Mouse (Mus musculus): ENCODE measurements around the gene Gucd1. TPM values are rescaled to one million over a fixed set of nuclear protein-coding genes. Genes with fewer than 3 reads are reported as not detected.
"Not testable (repeated sequence)": the region's sequence is repeated elsewhere in the genome, so short reads cannot be mapped to it uniquely, and the experiment has no call there.

Gene Gucd1
- total and polyA plus RNA-seq, 2 experiments from 2014 or later, result 12.6 to 41.2 TPM

DNA sequence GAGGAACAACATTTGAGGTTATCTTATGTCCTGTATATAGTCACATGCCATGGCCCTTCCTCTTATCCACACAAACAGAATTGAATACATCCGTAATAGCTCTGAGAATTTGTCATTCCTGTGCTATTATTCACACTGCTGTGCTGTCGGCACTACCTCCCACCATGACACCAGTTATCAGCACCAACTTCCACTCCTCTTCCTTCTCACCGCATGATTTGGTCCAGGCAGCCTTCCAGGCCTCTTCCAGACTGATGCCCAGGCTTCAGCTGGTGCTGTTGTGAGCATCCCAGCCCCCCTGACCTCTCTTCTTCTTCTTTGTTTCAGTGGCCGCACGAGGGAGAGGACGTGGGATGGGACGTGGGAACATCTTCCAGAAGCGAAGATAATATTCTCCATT is 17.2 kb upstream of the Gucd1 start:
- Histone ChIP-seq H3K36me3 (ENCODE audit: insufficient read depth, low read length) (peaks cover 34% of the 10 kb centered on the region), H3K27ac (ENCODE audit: low read depth, low read length) (no peak overlapping the region), H3K4me1 (ENCODE audit: insufficient read depth, low read length) (no peaks in the 10 kb centered on the region), H3K4me3 (ENCODE audit: low read depth, low read length) (no peak overlapping the region), H3K9ac (replicated peaks; ENCODE audit: low read length, poor library complexity, severe bottlenecking) (no peak overlapping the region), H3K9me3 (ENCODE audit: low read length) (no peaks in the 10 kb centered on the region), H3K4me2 (ENCODE audit: low read depth, low read length, poor library complexity, severe bottlenecking) (no peak overlapping the region), H3K27me3 (ENCODE audit: insufficient read depth, low read length) (no peaks in the 10 kb centered on the region)
- 86% methylated on average over 8 of the region's 8 CpGs for WGBS
- DNase-seq (ENCODE audit: low spot score) (peak; percentile 47), ATAC-seq (ENCODE audit: low FRiP score) (no peak)
- TF ChIP-seq CTCF (IDR thresholded peaks at IDR 0.05), result no peak

DNA sequence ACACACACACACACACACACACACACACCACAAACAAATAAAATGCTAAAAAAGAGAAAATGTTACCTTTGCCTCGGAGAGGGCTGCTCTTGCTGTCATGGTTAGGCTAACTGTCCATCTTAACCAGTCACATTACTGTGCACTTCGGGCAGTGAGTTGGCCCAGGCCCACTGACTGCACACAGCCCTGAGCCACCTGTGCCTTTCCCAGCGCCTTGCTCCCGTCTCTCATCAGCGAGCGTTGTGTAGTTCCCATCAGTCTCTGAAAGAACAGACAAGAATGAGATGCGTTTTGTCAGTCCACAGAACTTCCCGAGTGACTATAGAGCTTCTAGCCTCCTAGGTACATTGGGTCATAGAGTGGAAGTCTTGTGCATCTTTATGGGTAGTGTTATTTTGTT is 16.4 kb upstream of the Gucd1 start:
- DNase-seq (ENCODE audit: low spot score), result no peak
- Histone ChIP-seq H3K4me2 (ENCODE audit: low read depth, low read length, poor library complexity, severe bottlenecking) (no peak overlapping the region), H3K9ac (replicated peaks; ENCODE audit: low read length, poor library complexity, severe bottlenecking) (no peak overlapping the region), H3K27me3 (ENCODE audit: insufficient read depth, low read length) (no peaks in the 10 kb centered on the region), H3K9me3 (ENCODE audit: low read length) (no peaks in the 10 kb centered on the region), H3K36me3 (ENCODE audit: insufficient read depth, low read length) (peaks cover 34% of the 10 kb centered on the region), H3K4me3 (ENCODE audit: low read depth, low read length) (no peak overlapping the region), H3K27ac (ENCODE audit: low read depth, low read length) (no peak overlapping the region), H3K4me1 (ENCODE audit: insufficient read depth, low read length) (no peaks in the 10 kb centered on the region)
- WGBS, result 93% methylated on average over 8 of the region's 8 CpGs
- ATAC-seq (ENCODE audit: low FRiP score), result no peak
- TF ChIP-seq CTCF (IDR thresholded peaks at IDR 0.05), result no peak

DNA sequence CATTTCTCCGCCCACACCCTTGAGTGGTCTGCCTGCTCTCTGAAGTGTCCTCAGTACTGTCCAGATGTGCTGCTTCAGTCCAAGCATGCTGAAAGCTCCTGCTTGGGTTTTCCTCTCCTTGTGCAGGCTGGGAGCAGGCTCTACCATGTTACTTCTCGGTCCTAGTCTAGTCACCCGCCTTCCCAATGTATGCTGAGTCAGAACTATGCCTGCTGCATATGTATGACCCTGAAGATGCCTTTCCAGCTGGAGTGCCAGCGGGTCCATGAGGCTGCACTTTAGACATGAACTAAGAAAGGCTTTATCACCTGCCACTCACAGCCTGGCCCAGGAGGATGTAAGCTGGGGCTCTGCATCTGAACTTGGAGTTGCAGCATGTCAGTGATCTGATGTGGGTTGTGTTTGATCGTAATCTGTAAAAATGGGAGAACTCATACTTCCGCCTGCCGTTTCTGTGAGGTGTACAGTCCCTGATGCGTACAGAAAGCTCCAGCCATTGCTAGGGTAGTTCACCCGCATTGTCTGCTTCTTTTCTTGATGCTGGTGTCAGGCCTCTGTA is 13.8 kb upstream of the Gucd1 start:
- Histone ChIP-seq H3K4me1 (ENCODE audit: insufficient read depth, low read length) (no peaks in the 10 kb centered on the region), H3K4me3 (ENCODE audit: low read depth, low read length) (no peak overlapping the region), H3K4me2 (ENCODE audit: low read depth, low read length, poor library complexity, severe bottlenecking) (no peak overlapping the region), H3K9me3 (ENCODE audit: low read length) (no peaks in the 10 kb centered on the region), H3K36me3 (ENCODE audit: insufficient read depth, low read length) (peaks cover 34% of the 10 kb centered on the region), H3K9ac (replicated peaks; ENCODE audit: low read length, poor library complexity, severe bottlenecking) (no peak overlapping the region), H3K27me3 (ENCODE audit: insufficient read depth, low read length) (no peaks in the 10 kb centered on the region), H3K27ac (ENCODE audit: low read depth, low read length) (no peak overlapping the region)
- no peak for TF ChIP-seq CTCF (IDR thresholded peaks at IDR 0.05)
- 86% methylated on average over 9 of the region's 9 CpGs for WGBS
- DNase-seq (ENCODE audit: low spot score), result no peak
- no peak for ATAC-seq (ENCODE audit: low FRiP score)

DNA sequence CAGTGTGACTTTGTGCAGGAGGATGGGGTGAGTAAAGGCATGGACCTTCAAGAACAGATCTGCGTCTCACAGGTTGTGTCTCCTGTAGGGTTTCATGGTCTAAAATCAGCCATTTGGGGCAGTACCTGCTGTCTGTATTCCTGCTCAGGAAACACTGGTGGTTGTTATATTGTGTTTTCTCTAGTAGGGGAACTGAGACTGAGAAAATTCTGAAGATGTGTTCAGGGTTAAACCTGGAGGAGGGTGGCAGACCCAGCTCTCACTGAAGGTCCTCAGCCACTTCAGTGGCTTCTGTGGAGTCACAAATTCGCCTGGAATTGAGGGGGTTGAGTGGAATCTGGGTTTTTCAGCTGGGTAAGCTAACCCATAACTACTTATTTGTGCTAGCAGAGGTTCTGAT is 12.6 kb upstream of the Gucd1 start:
- WGBS, result 87% methylated on average over 2 of the region's 2 CpGs
- H3K36me3 ChIP-seq (ENCODE audit: insufficient read depth, low read length), result peaks cover 30% of the 10 kb centered on the region
- H3K4me2 ChIP-seq (ENCODE audit: low read depth, low read length, poor library complexity, severe bottlenecking), result no peak overlapping the region
- no peak for DNase-seq (ENCODE audit: low spot score)
- no peak overlapping the region for H3K9ac ChIP-seq (replicated peaks; ENCODE audit: low read length, poor library complexity, severe bottlenecking)
- no peaks in the 10 kb centered on the region for H3K27me3 ChIP-seq (ENCODE audit: insufficient read depth, low read length)
- no peak for ATAC-seq (ENCODE audit: low FRiP score)
- no peaks in the 10 kb centered on the region for H3K4me1 ChIP-seq (ENCODE audit: insufficient read depth, low read length)
- H3K4me3 ChIP-seq (ENCODE audit: low read depth, low read length), result no peak overlapping the region
- no peaks in the 10 kb centered on the region for H3K9me3 ChIP-seq (ENCODE audit: low read length)
- H3K27ac ChIP-seq (ENCODE audit: low read depth, low read length), result no peak overlapping the region
- TF ChIP-seq CTCF (IDR thresholded peaks at IDR 0.05), result no peak

DNA sequence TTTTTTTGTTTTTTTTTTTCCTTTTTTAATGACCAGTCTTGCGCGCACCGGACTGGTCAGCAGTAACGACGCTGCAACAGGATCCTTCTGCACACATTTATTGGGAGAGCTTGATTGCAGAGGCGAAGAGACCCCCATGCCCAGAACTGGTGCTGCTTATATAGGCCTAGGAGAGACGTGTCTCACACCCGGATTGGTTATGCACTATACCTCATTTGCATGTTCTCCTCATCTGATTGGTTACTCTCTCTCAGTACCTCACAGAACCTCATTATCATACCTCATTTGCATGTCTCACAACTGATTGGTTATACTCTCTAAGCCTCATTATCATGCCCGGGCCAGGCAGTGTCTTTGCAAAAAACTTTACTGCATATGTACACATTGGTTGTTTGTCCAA is 7.7 kb upstream of the Gucd1 start:
- H3K27ac ChIP-seq (ENCODE audit: low read depth, low read length); H3K9me3 ChIP-seq (ENCODE audit: low read length); H3K9ac ChIP-seq (replicated peaks; ENCODE audit: low read length, poor library complexity, severe bottlenecking); DNase-seq (ENCODE audit: low spot score); H3K4me3 ChIP-seq (ENCODE audit: low read depth, low read length); H3K4me1 ChIP-seq (ENCODE audit: insufficient read depth, low read length); H3K27me3 ChIP-seq (ENCODE audit: insufficient read depth, low read length); ATAC-seq (ENCODE audit: low FRiP score); H3K4me2 ChIP-seq (ENCODE audit: low read depth, low read length, poor library complexity, severe bottlenecking): not testable (repeated sequence)
- peaks cover 22% of the 10 kb centered on the region for H3K36me3 ChIP-seq (ENCODE audit: insufficient read depth, low read length)
- 91% methylated on average over 9 of the region's 9 CpGs for WGBS

DNA sequence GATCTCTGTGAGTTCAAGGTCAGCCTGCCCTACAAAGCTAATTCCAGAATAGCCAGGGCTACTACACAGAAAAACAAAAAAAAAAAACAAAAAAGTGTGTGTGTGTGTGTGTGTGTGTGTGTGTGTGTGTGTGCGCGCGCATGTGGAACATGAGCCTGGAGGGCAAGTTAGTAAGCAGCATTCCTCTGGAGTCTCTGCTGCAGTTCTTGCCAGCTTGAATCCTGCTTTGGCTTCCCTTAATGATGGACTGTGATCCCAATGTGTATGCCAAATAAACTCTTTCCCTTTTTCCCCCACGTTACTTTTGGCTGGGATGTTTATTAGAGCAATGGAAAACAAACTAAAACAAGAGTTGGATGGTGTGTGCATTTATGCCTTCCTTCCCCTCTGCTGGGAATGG is 3.9 kb upstream of the Gucd1 start:
- Histone ChIP-seq H3K4me3 (ENCODE audit: low read depth, low read length) (no peak overlapping the region), H3K4me2 (ENCODE audit: low read depth, low read length, poor library complexity, severe bottlenecking) (no peak overlapping the region), H3K4me1 (ENCODE audit: insufficient read depth, low read length) (peaks cover 6% of the 10 kb centered on the region; the same call in 1 of the 2 replicates), H3K36me3 (ENCODE audit: insufficient read depth, low read length) (peaks cover 23% of the 10 kb centered on the region), H3K9me3 (ENCODE audit: low read length) (no peaks in the 10 kb centered on the region), H3K9ac (replicated peaks; ENCODE audit: low read length, poor library complexity, severe bottlenecking) (no peak overlapping the region), H3K27me3 (ENCODE audit: insufficient read depth, low read length) (no peaks in the 10 kb centered on the region), H3K27ac (ENCODE audit: low read depth, low read length) (no peak overlapping the region)
- ATAC-seq (ENCODE audit: low FRiP score) (no peak), DNase-seq (ENCODE audit: low spot score) (no peak)
- no peak for TF ChIP-seq CTCF (IDR thresholded peaks at IDR 0.05)
- WGBS, result 94% methylated on average over 4 of the region's 4 CpGs
